Mouse (Mus musculus) lung, embryonic 15.5 days (tissue): ENCODE measurements around the gene Uhrf2. TPM values are rescaled to one million over a fixed set of nuclear protein-coding genes. Genes with fewer than 3 reads are reported as not detected.
A peak's percentile ranks its signal among the peaks of the same experiment; 100 is the strongest.
"Not testable (repeated sequence)": the region's sequence is repeated elsewhere in the genome, so short reads cannot be mapped to it uniquely, and the experiment has no call there.

Source experiments
- ATAC-seq: fragments of 200-750 bp; cut with Nextera tagmentation; 2 replicates; pipeline ENCODE4 v1.8.0; 2017; ENCODE audit warnings: moderate number of reproducible peaks, borderline replicate concordance; ENCODE audit not compliant: low FRiP score, low TSS enrichment; ENCODE audit errors: extremely low read depth
- H3K27ac ChIP-seq: fragments of 300-500 bp; sonication (generic); 2 replicates; pipeline ENCODE4 v1.5.1; 2015; ENCODE audit warnings: moderate library complexity, mild to moderate bottlenecking, inconsistent platforms
- H3K27me3 ChIP-seq: fragments of 300-500 bp; sonication (generic); 2 replicates; pipeline ENCODE4 v1.6.1; 2015; ENCODE audit warnings: inconsistent platforms
- H3K36me3 ChIP-seq: fragments of 300-500 bp; sonication (generic); 2 replicates; pipeline ENCODE4 v1.6.1; 2015; ENCODE audit warnings: inconsistent platforms
- H3K4me1 ChIP-seq: fragments of 300-500 bp; sonication (generic); 2 replicates; pipeline ENCODE4 v1.6.1; 2015; ENCODE audit warnings: inconsistent platforms
- H3K4me2 ChIP-seq: fragments of 300-500 bp; sonication (generic); 2 replicates; pipeline ENCODE4 v1.6.1; 2015; ENCODE audit warnings: inconsistent platforms, mild to moderate bottlenecking, moderate library complexity
- H3K4me3 ChIP-seq: fragments of 300-500 bp; sonication (generic); 2 replicates; pipeline ENCODE4 v1.5.1; 2015; ENCODE audit warnings: mild to moderate bottlenecking, inconsistent platforms
- H3K9ac ChIP-seq: fragments of 300-500 bp; sonication (generic); 2 replicates; pipeline ENCODE4 v1.6.1; 2015; ENCODE audit warnings: inconsistent platforms
- H3K9me3 ChIP-seq: fragments of 300-500 bp; sonication (generic); 2 replicates; pipeline ENCODE4 v1.6.1; 2016; ENCODE audit warnings: inconsistent platforms
- WGBS: fragments of 180-500 bp; shearing (Covaris S2); methylation state at CpG from one replicate; pipeline ENCODE4 v1.1.7; 2015; 5-methylcytosine and 5-hydroxymethylcytosine counted together
- polyA plus RNA-seq: library from polyadenylated mRNA; unstranded; fragments of >200 nt; fragmentation: Nextera tagmentation; extraction: Ambion mirVana; gene quantifications from 2 replicates; pipeline ENCODE4 v1.2.1, GENCODE M21; 2015

The Uhrf2 gene
- polyA plus RNA-seq, 1 experiment from 2014 or later = 69.2 TPM

DNA sequence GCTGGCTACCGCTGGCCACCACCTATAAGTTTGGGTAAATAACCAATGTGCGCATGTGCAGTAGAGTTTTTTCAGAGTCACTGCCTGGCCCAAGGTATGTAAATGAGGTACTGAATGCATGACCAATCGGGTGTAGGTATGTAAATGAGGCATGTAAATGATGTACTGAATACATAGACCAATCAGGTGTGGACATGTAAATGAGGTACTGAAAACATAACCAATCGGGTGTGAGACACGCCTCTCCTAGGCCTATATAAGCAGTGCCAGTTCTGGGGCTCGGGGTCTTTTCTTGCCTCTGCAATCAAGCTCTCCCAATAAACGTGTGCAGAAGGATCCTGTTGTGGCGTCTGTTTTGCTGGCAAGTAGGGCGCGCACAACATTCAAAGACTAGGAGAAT, 6.9 kb upstream of the Uhrf2 start:
- H3K36me3 ChIP-seq, ATAC-seq: not testable (repeated sequence)
- 88% methylated on average over 10 of the region's 10 CpGs for WGBS

GRCm38 (mm10) chr19:30029002-30029710, 1.2 kb upstream of the Uhrf2 start:
- Histone ChIP-seq H3K4me2 (peak overlapping the region; percentile 82; the same call in 1 of the 2 replicates), H3K9ac (no peak overlapping the region), H3K27ac (no peak overlapping the region), H3K36me3 (no peaks in the 10 kb centered on the region), H3K4me3 (no peak overlapping the region), H3K9me3 (no peaks in the 10 kb centered on the region), H3K27me3 (no peaks in the 10 kb centered on the region), H3K4me1 (peaks cover 24% of the 10 kb centered on the region)
- 52% methylated on average over 11 of the region's 11 CpGs for WGBS
- ATAC-seq = no peak

More for the DNA sequence above, 6.9 kb upstream of the Uhrf2 start:
- H3K4me3 ChIP-seq, H3K27ac ChIP-seq, H3K4me2 ChIP-seq, H3K9ac ChIP-seq, H3K9me3 ChIP-seq, H3K27me3 ChIP-seq, H3K4me1 ChIP-seq: not testable (repeated sequence)

- Histone ChIP-seq H3K9ac (peak overlapping the region; percentile 99), H3K4me3 (peak overlapping the region; percentile 96), H3K4me2 (peak overlapping the region; percentile 82), H3K4me1 (peaks cover 34% of the 10 kb centered on the region), H3K36me3 (no peaks in the 10 kb centered on the region), H3K9me3 (no peaks in the 10 kb centered on the region), H3K27me3 (no peaks in the 10 kb centered on the region), H3K27ac (peak overlapping the region; percentile 94)
- peak; percentile 58 for ATAC-seq
- under 1% methylated on average over 86 of the region's 92 CpGs for WGBS
Observed at GRCm38 (mm10) chr19:30030636-30031467, 539 bp downstream of the Uhrf2 start.

DNA sequence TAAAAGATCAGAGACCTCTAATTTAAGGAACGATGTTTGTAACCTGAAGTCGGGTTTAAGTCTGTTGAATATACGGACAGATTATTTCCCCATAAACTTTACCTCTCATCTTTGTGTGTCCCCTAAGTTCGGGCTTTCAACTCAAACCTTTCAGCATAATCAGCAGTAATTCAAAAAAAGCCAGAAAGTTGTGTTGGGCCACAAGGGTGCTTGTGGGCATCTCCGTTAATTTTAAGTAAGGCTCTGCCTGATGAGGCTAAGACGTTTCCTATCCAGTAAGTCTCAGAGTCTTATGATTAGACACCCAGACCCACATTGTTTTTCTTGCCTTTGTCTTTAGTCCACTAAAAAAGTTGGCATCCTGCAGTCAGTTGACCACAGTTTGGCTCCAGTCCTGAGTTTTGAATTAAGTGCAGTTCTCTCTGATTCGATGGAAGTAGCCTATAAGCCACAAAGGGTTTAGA, 1.2 kb downstream of the Uhrf2 start:
- H3K36me3 ChIP-seq = no peaks in the 10 kb centered on the region
- under 1% methylated on average over 7 of the region's 7 CpGs for WGBS
- H3K4me2 ChIP-seq = peak overlapping the region; percentile 82
- H3K9me3 ChIP-seq = no peaks in the 10 kb centered on the region
- H3K4me3 ChIP-seq = peak overlapping the region; percentile 96
- no peak overlapping the region for H3K27ac ChIP-seq
- ATAC-seq = no peak
- no peaks in the 10 kb centered on the region for H3K27me3 ChIP-seq
- H3K9ac ChIP-seq = peak overlapping the region; percentile 99
- peaks cover 35% of the 10 kb centered on the region for H3K4me1 ChIP-seq

GRCm38 (mm10) chr19:30032206-30032605, 1.9 kb downstream of the Uhrf2 start:
- Histone ChIP-seq H3K4me1 (peaks cover 40% of the 10 kb centered on the region), H3K4me2 (peak overlapping the region; percentile 82), H3K36me3 (no peaks in the 10 kb centered on the region), H3K27me3 (no peaks in the 10 kb centered on the region), H3K9me3 (no peaks in the 10 kb centered on the region), H3K4me3 (peak overlapping the region; percentile 96), H3K9ac (peak overlapping the region; percentile 99; the same call in 1 of the 2 replicates), H3K27ac (no peak overlapping the region)
- 57% methylated on average over 3 of the region's 3 CpGs for WGBS
- ATAC-seq = no peak

DNA sequence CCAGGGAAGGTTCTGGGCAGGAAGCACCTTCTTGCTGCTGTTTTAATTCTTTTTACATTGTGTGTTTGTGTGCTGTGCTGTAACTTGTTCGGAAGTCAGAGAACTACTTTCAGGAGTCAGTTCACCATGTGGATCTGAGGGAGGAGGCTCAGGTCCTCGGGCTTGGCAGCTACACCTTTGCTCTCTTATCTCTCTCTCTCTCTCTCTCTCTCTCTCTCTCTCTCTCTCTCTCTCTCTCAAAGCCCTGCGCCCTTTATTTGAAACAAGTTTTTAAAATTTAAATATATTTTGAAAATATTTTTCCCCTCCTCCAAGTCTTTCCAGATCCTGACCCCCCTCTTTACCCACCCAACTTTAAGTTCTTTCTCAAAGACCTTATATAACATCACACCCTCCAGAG, 5.0 kb downstream of the Uhrf2 start:
- Histone ChIP-seq H3K4me3 (no peak overlapping the region), H3K9ac (no peak overlapping the region), H3K27ac (no peak overlapping the region), H3K9me3 (no peaks in the 10 kb centered on the region), H3K27me3 (no peaks in the 10 kb centered on the region), H3K36me3 (no peaks in the 10 kb centered on the region), H3K4me2 (no peak overlapping the region), H3K4me1 (peaks cover 35% of the 10 kb centered on the region)
- no peak for ATAC-seq
- 56% methylated on average over 3 of the region's 3 CpGs for WGBS

DNA sequence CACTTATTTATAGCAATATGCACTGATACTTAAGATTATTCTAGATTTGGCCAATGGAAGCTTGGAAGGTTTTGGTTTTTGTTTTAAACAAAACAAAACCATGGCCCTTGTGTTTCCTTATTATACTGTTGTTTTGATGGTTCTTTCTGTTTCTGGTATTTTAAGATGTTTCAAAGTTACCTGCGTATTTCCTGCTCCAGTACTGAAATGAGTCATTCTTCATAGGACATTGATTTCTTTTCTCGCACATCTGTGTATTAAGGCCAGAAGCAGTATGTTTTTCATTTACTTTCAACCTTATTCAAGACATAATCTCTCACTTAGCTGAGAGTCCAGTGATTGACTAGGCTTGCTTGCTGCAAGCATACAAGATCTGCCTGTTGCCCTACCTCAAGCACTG, 13.4 kb downstream of the Uhrf2 start:
- H3K9ac ChIP-seq = no peak overlapping the region
- no peaks in the 10 kb centered on the region for H3K27me3 ChIP-seq
- H3K4me1 ChIP-seq = no peaks in the 10 kb centered on the region
- no peak for ATAC-seq
- H3K9me3 ChIP-seq = no peaks in the 10 kb centered on the region
- H3K4me3 ChIP-seq = no peak overlapping the region
- H3K27ac ChIP-seq = no peak overlapping the region
- no peak overlapping the region for H3K4me2 ChIP-seq
- peaks cover 33% of the 10 kb centered on the region for H3K36me3 ChIP-seq
- 97% methylated on average over 2 of the region's 2 CpGs for WGBS

DNA sequence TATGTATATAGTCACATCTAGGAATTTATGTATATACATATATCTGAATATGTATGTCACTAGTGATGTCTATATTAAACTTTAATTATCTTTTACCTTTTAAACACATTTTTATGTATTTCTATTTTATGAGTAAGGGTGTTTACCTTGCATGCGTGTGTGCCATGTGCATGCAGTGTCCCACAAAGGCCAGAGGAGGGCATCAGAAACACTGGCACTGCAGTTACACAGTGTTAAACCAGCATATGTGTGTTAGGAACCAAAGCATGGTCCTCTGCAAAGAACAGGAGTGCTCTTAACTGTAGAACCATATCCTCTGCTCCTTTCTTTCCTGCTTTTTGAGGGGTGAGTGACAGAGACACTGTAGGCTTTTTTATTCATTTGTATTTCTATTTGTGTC, 14.3 kb downstream of the Uhrf2 start:
- Histone ChIP-seq H3K4me1 (no peaks in the 10 kb centered on the region), H3K9me3 (no peaks in the 10 kb centered on the region), H3K9ac (no peak overlapping the region), H3K4me2 (no peak overlapping the region), H3K27ac (no peak overlapping the region), H3K27me3 (no peaks in the 10 kb centered on the region), H3K36me3 (peaks cover 37% of the 10 kb centered on the region), H3K4me3 (no peak overlapping the region)
- 88% methylated on average over 1 of the region's 1 CpGs for WGBS
- no peak for ATAC-seq

- Histone ChIP-seq H3K4me3 (no peak overlapping the region), H3K36me3 (peaks cover 38% of the 10 kb centered on the region), H3K4me1 (no peaks in the 10 kb centered on the region)
Observed at GRCm38 (mm10) chr19:30045857-30046256, 15.5 kb downstream of the Uhrf2 start.

DNA sequence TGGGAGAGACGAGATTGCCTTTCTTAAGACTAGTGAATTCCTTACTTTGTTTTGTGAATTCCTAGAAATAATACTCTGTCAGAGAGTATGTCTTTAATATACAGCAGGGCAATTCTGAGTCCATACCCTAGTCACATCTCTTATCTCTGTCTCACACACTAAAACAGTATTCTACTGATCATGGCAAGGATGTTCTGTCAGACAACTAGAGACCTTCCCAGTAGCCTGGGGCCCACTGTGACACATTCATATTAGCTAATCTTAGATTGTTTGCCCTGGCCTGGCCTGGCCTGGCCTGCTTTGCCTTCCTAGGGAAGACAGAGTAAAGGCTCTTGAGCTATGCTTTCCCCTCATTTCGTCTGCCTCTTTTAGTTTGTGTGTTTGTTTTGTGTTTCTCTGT, 20.3 kb downstream of the Uhrf2 start:
- Histone ChIP-seq H3K36me3 (peaks cover 12% of the 10 kb centered on the region), H3K27me3 (no peaks in the 10 kb centered on the region), H3K27ac (no peak overlapping the region), H3K4me3 (no peak overlapping the region), H3K4me1 (no peaks in the 10 kb centered on the region), H3K9me3 (no peaks in the 10 kb centered on the region), H3K9ac (no peak overlapping the region), H3K4me2 (no peak overlapping the region)
- no peak for ATAC-seq
- WGBS = 73% methylated on average over 2 of the region's 2 CpGs

More at GRCm38 (mm10) chr19:30045857-30046256, 15.5 kb downstream of the Uhrf2 start:
- Histone ChIP-seq H3K4me2 (no peak overlapping the region), H3K27me3 (no peaks in the 10 kb centered on the region), H3K9me3 (no peaks in the 10 kb centered on the region), H3K9ac (no peak overlapping the region), H3K27ac (no peak overlapping the region)
- ATAC-seq = no peak
- 72% methylated on average over 1 of the region's 1 CpGs for WGBS

- Histone ChIP-seq H3K9me3 (no peaks in the 10 kb centered on the region), H3K36me3 (peaks cover 15% of the 10 kb centered on the region), H3K27ac (no peak overlapping the region), H3K4me3 (no peak overlapping the region), H3K4me1 (no peaks in the 10 kb centered on the region), H3K27me3 (no peaks in the 10 kb centered on the region), H3K4me2 (no peak overlapping the region), H3K9ac (no peak overlapping the region)
- WGBS = 77% methylated on average over 3 of the region's 3 CpGs
- ATAC-seq = no peak
Observed at GRCm38 (mm10) chr19:30051479-30051878, 21.2 kb downstream of the Uhrf2 start.

- H3K27me3 ChIP-seq = no peaks in the 10 kb centered on the region
- H3K9me3 ChIP-seq = no peaks in the 10 kb centered on the region
- no peak overlapping the region for H3K9ac ChIP-seq
- WGBS = 87% methylated on average over 2 of the region's 2 CpGs
- no peak for ATAC-seq
- H3K27ac ChIP-seq = no peak overlapping the region
- no peak overlapping the region for H3K4me2 ChIP-seq
- H3K36me3 ChIP-seq = peaks cover 13% of the 10 kb centered on the region; the same call in 1 of the 2 replicates
- no peaks in the 10 kb centered on the region for H3K4me1 ChIP-seq
- H3K4me3 ChIP-seq = no peak overlapping the region
Observed at GRCm38 (mm10) chr19:30054218-30054617, 23.9 kb downstream of the Uhrf2 start.
